Mouse (Mus musculus): Measurements from ENCODE around the gene Clstn1. TPM values are rescaled to one million over a fixed set of nuclear protein-coding genes. Genes with fewer than 3 reads are reported as not detected.

Clstn1 gene
- polyA plus RNA-seq, 2 experiments: 51.2 to 58.2 TPM

GRCm38 (mm10) chr4:149606056-149606455 is 19.8 kb downstream of the Clstn1 start:
- peaks cover 35% of the 10 kb centered on the region for H3K4me1 ChIP-seq (ENCODE audit: control insufficient read depth, insufficient read depth, low read length)
- DNase-seq (ENCODE audit: low spot score): no peak
- 75% methylated on average over 17 of the region's 18 CpGs for WGBS
- ATAC-seq (ENCODE audit: low FRiP score, low read depth): no peak
- no peak overlapping the region for H3K4me3 ChIP-seq (replicated peaks; ENCODE audit: low read length)
- no peaks in the 10 kb centered on the region for H3K36me3 ChIP-seq (ENCODE audit: control insufficient read depth, insufficient read depth, low read length)
- no peaks in the 10 kb centered on the region for H3K9me3 ChIP-seq (ENCODE audit: control insufficient read depth, low read length)
- no peak overlapping the region for H3K4me2 ChIP-seq (replicated peaks; ENCODE audit: low read depth, low read length, severe bottlenecking)
- no peak for TF ChIP-seq POLR2A (IDR thresholded peaks at IDR 0.05; ENCODE audit: borderline replicate concordance, extremely low read depth, insufficient read depth, insufficient read length)
- H3K27me3 ChIP-seq (ENCODE audit: control insufficient read depth, insufficient read depth, low read length): no peaks in the 10 kb centered on the region
- no peak overlapping the region for H3K27ac ChIP-seq (replicated peaks; ENCODE audit: low read depth, low read length)
- no peak overlapping the region for H3K9ac ChIP-seq (ENCODE audit: low read depth, low read length, severe bottlenecking)

- 58% methylated on average over 15 of the region's 15 CpGs for WGBS
- Histone ChIP-seq H3K9me3 (ENCODE audit: control insufficient read depth, low read length) (no peaks in the 10 kb centered on the region), H3K36me3 (ENCODE audit: control insufficient read depth, insufficient read depth, low read length) (no peaks in the 10 kb centered on the region), H3K4me2 (replicated peaks; ENCODE audit: low read depth, low read length, severe bottlenecking) (no peak overlapping the region), H3K4me3 (replicated peaks; ENCODE audit: low read length) (no peak overlapping the region), H3K9ac (ENCODE audit: low read depth, low read length, severe bottlenecking) (no peak overlapping the region), H3K4me1 (ENCODE audit: control insufficient read depth, insufficient read depth, low read length) (peaks cover 30% of the 10 kb centered on the region), H3K27me3 (ENCODE audit: control insufficient read depth, insufficient read depth, low read length) (no peaks in the 10 kb centered on the region), H3K27ac (replicated peaks; ENCODE audit: low read depth, low read length) (no peak overlapping the region)
- TF ChIP-seq POLR2A (IDR thresholded peaks at IDR 0.05; ENCODE audit: borderline replicate concordance, extremely low read depth, insufficient read depth, insufficient read length): no peak
- DNase-seq (ENCODE audit: low spot score): no peak
- ATAC-seq (ENCODE audit: low FRiP score, low read depth): no peak
Measured at GRCm38 (mm10) chr4:149606766-149607358, 20.6 kb downstream of the Clstn1 start.

- no peaks in the 10 kb centered on the region for H3K27me3 ChIP-seq (ENCODE audit: control insufficient read depth, insufficient read depth, low read length)
- 0 out of 2 replicates have a peak overlapping the region, but pooled peaks have one; percentile 10 for H3K4me2 ChIP-seq (replicated peaks; ENCODE audit: low read depth, low read length, severe bottlenecking)
- no peaks in the 10 kb centered on the region for H3K9me3 ChIP-seq (ENCODE audit: control insufficient read depth, low read length)
- H3K9ac ChIP-seq (ENCODE audit: low read depth, low read length, severe bottlenecking): no peak overlapping the region
- 40% methylated on average over 20 of the region's 20 CpGs for WGBS
- no peak overlapping the region for H3K4me3 ChIP-seq (replicated peaks; ENCODE audit: low read length)
- H3K4me1 ChIP-seq (ENCODE audit: control insufficient read depth, insufficient read depth, low read length): peaks cover 25% of the 10 kb centered on the region
- ATAC-seq (ENCODE audit: low FRiP score, low read depth): peak; percentile 23; the same call in 1 of the 2 replicates
- no peak overlapping the region for H3K27ac ChIP-seq (replicated peaks; ENCODE audit: low read depth, low read length)
- peak; percentile 49 for DNase-seq (ENCODE audit: low spot score)
- no peak for TF ChIP-seq POLR2A (IDR thresholded peaks at IDR 0.05; ENCODE audit: borderline replicate concordance, extremely low read depth, insufficient read depth, insufficient read length)
- no peaks in the 10 kb centered on the region for H3K36me3 ChIP-seq (ENCODE audit: control insufficient read depth, insufficient read depth, low read length)
Measured at GRCm38 (mm10) chr4:149607591-149608308, 21.5 kb downstream of the Clstn1 start.

DNA sequence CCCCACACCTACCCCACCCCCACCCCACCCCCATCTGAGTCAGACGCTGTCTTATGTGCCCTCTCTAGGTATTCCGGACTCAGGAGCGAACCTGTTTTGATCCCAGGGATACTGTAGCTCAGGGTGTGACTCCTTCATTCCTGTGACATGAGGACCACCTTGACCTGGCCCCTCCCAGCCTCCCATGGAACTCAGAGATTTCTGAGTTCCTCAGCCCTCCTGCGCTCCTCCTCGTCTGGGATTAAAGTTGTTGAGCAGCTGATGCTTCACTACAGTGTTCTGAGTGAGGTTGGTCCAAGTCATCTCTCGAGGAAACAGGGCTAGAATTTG is 22.0 kb downstream of the Clstn1 start:
- 78% methylated on average over 6 of the region's 6 CpGs for WGBS
- no peak overlapping the region for H3K9ac ChIP-seq (ENCODE audit: low read depth, low read length, severe bottlenecking)
- no peaks in the 10 kb centered on the region for H3K36me3 ChIP-seq (ENCODE audit: control insufficient read depth, insufficient read depth, low read length)
- no peaks in the 10 kb centered on the region for H3K9me3 ChIP-seq (ENCODE audit: control insufficient read depth, low read length)
- DNase-seq (ENCODE audit: low spot score) (no peak), ATAC-seq (ENCODE audit: low FRiP score, low read depth) (no peak)
- H3K27me3 ChIP-seq (ENCODE audit: control insufficient read depth, insufficient read depth, low read length): no peaks in the 10 kb centered on the region
- no peak overlapping the region for H3K4me3 ChIP-seq (replicated peaks; ENCODE audit: low read length)
- H3K4me1 ChIP-seq (ENCODE audit: control insufficient read depth, insufficient read depth, low read length): peaks cover 25% of the 10 kb centered on the region
- no peak overlapping the region for H3K27ac ChIP-seq (replicated peaks; ENCODE audit: low read depth, low read length)
- no peak overlapping the region for H3K4me2 ChIP-seq (replicated peaks; ENCODE audit: low read depth, low read length, severe bottlenecking)
- no peak for TF ChIP-seq POLR2A (IDR thresholded peaks at IDR 0.05; ENCODE audit: borderline replicate concordance, extremely low read depth, insufficient read depth, insufficient read length)

GRCm38 (mm10) chr4:149609256-149610025 is 23.2 kb downstream of the Clstn1 start:
- no peak overlapping the region for H3K4me3 ChIP-seq (replicated peaks; ENCODE audit: low read length)
- no peaks in the 10 kb centered on the region for H3K9me3 ChIP-seq (ENCODE audit: control insufficient read depth, low read length)
- 53% methylated on average over 8 of the region's 8 CpGs for WGBS
- no peaks in the 10 kb centered on the region for H3K27me3 ChIP-seq (ENCODE audit: control insufficient read depth, insufficient read depth, low read length)
- H3K27ac ChIP-seq (replicated peaks; ENCODE audit: low read depth, low read length): peak overlapping the region; percentile 67; the same call in 1 of the 2 replicates
- no peak overlapping the region for H3K4me2 ChIP-seq (replicated peaks; ENCODE audit: low read depth, low read length, severe bottlenecking)
- DNase-seq (ENCODE audit: low spot score) (peak; percentile 53), ATAC-seq (ENCODE audit: low FRiP score, low read depth) (peak; percentile 56; the same call in 1 of the 2 replicates)
- H3K36me3 ChIP-seq (ENCODE audit: control insufficient read depth, insufficient read depth, low read length): no peaks in the 10 kb centered on the region
- no peak overlapping the region for H3K9ac ChIP-seq (ENCODE audit: low read depth, low read length, severe bottlenecking)
- TF ChIP-seq POLR2A (IDR thresholded peaks at IDR 0.05; ENCODE audit: borderline replicate concordance, extremely low read depth, insufficient read depth, insufficient read length): no peak
- peaks cover 25% of the 10 kb centered on the region for H3K4me1 ChIP-seq (ENCODE audit: control insufficient read depth, insufficient read depth, low read length)

Data from limb, embryonic 14.5 days (tissue).